Mouse (Mus musculus): ENCODE measurements around the gene Slc6a11. TPM values are rescaled to one million over a fixed set of nuclear protein-coding genes. Genes with fewer than 3 reads are reported as not detected.

The Slc6a11 gene
- polyA plus RNA-seq, 1 experiment = 0.30 TPM

- no peaks in the 10 kb centered on the region for H3K36me3 ChIP-seq (ENCODE audit: control insufficient read depth, insufficient read depth, low read length)
- H3K4me3 ChIP-seq (ENCODE audit: low read depth, low read length) = no peak overlapping the region
- H3K4me1 ChIP-seq (ENCODE audit: control insufficient read depth, insufficient read depth, insufficient read length, low read length) = peaks cover 3% of the 10 kb centered on the region; the same call in 1 of the 2 replicates
- TF ChIP-seq CTCF (IDR thresholded peaks at IDR 0.05; ENCODE audit: extremely low read depth, insufficient read length, insufficient replicate concordance, low read depth, low read length) = no peak
- TF ChIP-seq POLR2A (IDR thresholded peaks at IDR 0.05; ENCODE audit: low read depth, low read length) = no peak
- H3K27me3 ChIP-seq (ENCODE audit: control insufficient read depth, insufficient read depth, low read length) = no peaks in the 10 kb centered on the region
- no peak overlapping the region for H3K27ac ChIP-seq (ENCODE audit: insufficient read depth, low read depth, low read length)
- 21% methylated on average over 5 of the region's 5 CpGs for WGBS
Observed at GRCm38 (mm10) chr6:114264426-114264825, 133.4 kb downstream of the Slc6a11 start.

GRCm38 (mm10) chr6:114266273-114266672 lies 135.2 kb downstream of the Slc6a11 start:
- peaks cover 3% of the 10 kb centered on the region; the same call in 1 of the 2 replicates for H3K4me1 ChIP-seq (ENCODE audit: control insufficient read depth, insufficient read depth, insufficient read length, low read length)
- no peaks in the 10 kb centered on the region for H3K27me3 ChIP-seq (ENCODE audit: control insufficient read depth, insufficient read depth, low read length)
- TF ChIP-seq CTCF (IDR thresholded peaks at IDR 0.05; ENCODE audit: extremely low read depth, insufficient read length, insufficient replicate concordance, low read depth, low read length) (no peak), POLR2A (IDR thresholded peaks at IDR 0.05; ENCODE audit: low read depth, low read length) (no peak)
- no peak overlapping the region for H3K4me3 ChIP-seq (ENCODE audit: low read depth, low read length)
- no peaks in the 10 kb centered on the region for H3K36me3 ChIP-seq (ENCODE audit: control insufficient read depth, insufficient read depth, low read length)
- H3K27ac ChIP-seq (ENCODE audit: insufficient read depth, low read depth, low read length) = no peak overlapping the region

- Histone ChIP-seq H3K4me3 (ENCODE audit: low read depth, low read length) (no peak overlapping the region), H3K27me3 (ENCODE audit: control insufficient read depth, insufficient read depth, low read length) (no peaks in the 10 kb centered on the region), H3K36me3 (ENCODE audit: control insufficient read depth, insufficient read depth, low read length) (no peaks in the 10 kb centered on the region), H3K4me1 (ENCODE audit: control insufficient read depth, insufficient read depth, insufficient read length, low read length) (peaks cover 3% of the 10 kb centered on the region; the same call in 1 of the 2 replicates), H3K27ac (ENCODE audit: insufficient read depth, low read depth, low read length) (no peak overlapping the region)
- 48% methylated on average over 4 of the region's 4 CpGs for WGBS
- TF ChIP-seq POLR2A (IDR thresholded peaks at IDR 0.05; ENCODE audit: low read depth, low read length) (no peak), CTCF (IDR thresholded peaks at IDR 0.05; ENCODE audit: extremely low read depth, insufficient read length, insufficient replicate concordance, low read depth, low read length) (no peak)
Observed at GRCm38 (mm10) chr6:114267979-114268378, 136.9 kb downstream of the Slc6a11 start.

- H3K4me3 ChIP-seq (ENCODE audit: low read depth, low read length) = no peak overlapping the region
- WGBS = 75% methylated on average over 2 of the region's 2 CpGs
- no peak overlapping the region for H3K27ac ChIP-seq (ENCODE audit: insufficient read depth, low read depth, low read length)
- no peaks in the 10 kb centered on the region for H3K27me3 ChIP-seq (ENCODE audit: control insufficient read depth, insufficient read depth, low read length)
- H3K36me3 ChIP-seq (ENCODE audit: control insufficient read depth, insufficient read depth, low read length) = no peaks in the 10 kb centered on the region
- TF ChIP-seq POLR2A (IDR thresholded peaks at IDR 0.05; ENCODE audit: low read depth, low read length) (no peak), CTCF (IDR thresholded peaks at IDR 0.05; ENCODE audit: extremely low read depth, insufficient read length, insufficient replicate concordance, low read depth, low read length) (no peak)
- H3K4me1 ChIP-seq (ENCODE audit: control insufficient read depth, insufficient read depth, insufficient read length, low read length) = peaks cover 3% of the 10 kb centered on the region; the same call in 1 of the 2 replicates
Observed at GRCm38 (mm10) chr6:114269589-114269988, 138.5 kb downstream of the Slc6a11 start.

GRCm38 (mm10) chr6:114270799-114271198 lies 139.8 kb downstream of the Slc6a11 start:
- 41% methylated on average over 5 of the region's 5 CpGs for WGBS
- Histone ChIP-seq H3K4me1 (ENCODE audit: control insufficient read depth, insufficient read depth, insufficient read length, low read length) (no peaks in the 10 kb centered on the region), H3K27ac (ENCODE audit: insufficient read depth, low read depth, low read length) (no peak overlapping the region), H3K36me3 (ENCODE audit: control insufficient read depth, insufficient read depth, low read length) (no peaks in the 10 kb centered on the region), H3K4me3 (ENCODE audit: low read depth, low read length) (no peak overlapping the region), H3K27me3 (ENCODE audit: control insufficient read depth, insufficient read depth, low read length) (no peaks in the 10 kb centered on the region)
- no peak for TF ChIP-seq CTCF (IDR thresholded peaks at IDR 0.05; ENCODE audit: extremely low read depth, insufficient read length, insufficient replicate concordance, low read depth, low read length)
- TF ChIP-seq POLR2A (IDR thresholded peaks at IDR 0.05; ENCODE audit: low read depth, low read length) = no peak

DNA sequence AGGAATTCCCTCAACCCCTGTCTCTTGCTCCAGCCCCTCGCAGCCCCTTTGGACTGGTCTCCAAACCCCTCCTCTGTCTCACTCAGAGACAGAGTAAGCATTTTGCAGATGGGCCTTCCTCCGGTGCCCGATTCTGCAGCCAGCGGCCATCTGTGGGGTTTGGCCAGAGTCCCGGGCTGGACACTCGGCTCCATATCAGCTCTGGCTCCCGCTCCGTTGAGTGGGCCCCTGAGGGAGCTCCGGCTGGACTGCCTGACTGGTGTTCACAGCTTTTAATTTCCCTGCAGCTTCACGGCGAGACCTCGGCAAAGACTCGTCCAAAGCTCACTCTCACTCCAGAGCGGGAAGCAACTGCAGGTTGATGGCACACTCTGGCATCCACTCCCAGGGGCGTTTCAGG lies 141.2 kb downstream of the Slc6a11 start:
- Histone ChIP-seq H3K4me1 (ENCODE audit: control insufficient read depth, insufficient read depth, insufficient read length, low read length) (no peaks in the 10 kb centered on the region), H3K27ac (ENCODE audit: insufficient read depth, low read depth, low read length) (no peak overlapping the region), H3K4me3 (ENCODE audit: low read depth, low read length) (no peak overlapping the region), H3K36me3 (ENCODE audit: control insufficient read depth, insufficient read depth, low read length) (no peaks in the 10 kb centered on the region), H3K27me3 (ENCODE audit: control insufficient read depth, insufficient read depth, low read length) (no peaks in the 10 kb centered on the region)
- 70% methylated on average over 15 of the region's 15 CpGs for WGBS
- TF ChIP-seq POLR2A (IDR thresholded peaks at IDR 0.05; ENCODE audit: low read depth, low read length) = no peak

- Histone ChIP-seq H3K27ac (ENCODE audit: insufficient read depth, low read depth, low read length) (no peak overlapping the region), H3K36me3 (ENCODE audit: control insufficient read depth, insufficient read depth, low read length) (no peaks in the 10 kb centered on the region), H3K27me3 (ENCODE audit: control insufficient read depth, insufficient read depth, low read length) (no peaks in the 10 kb centered on the region), H3K4me1 (ENCODE audit: control insufficient read depth, insufficient read depth, insufficient read length, low read length) (no peaks in the 10 kb centered on the region), H3K4me3 (ENCODE audit: low read depth, low read length) (no peak overlapping the region)
- WGBS = 35% methylated on average over 14 of the region's 14 CpGs
- TF ChIP-seq CTCF (IDR thresholded peaks at IDR 0.05; ENCODE audit: extremely low read depth, insufficient read length, insufficient replicate concordance, low read depth, low read length) = no peak
- no peak for TF ChIP-seq POLR2A (IDR thresholded peaks at IDR 0.05; ENCODE audit: low read depth, low read length)
Observed at GRCm38 (mm10) chr6:114273997-114274728, 143.1 kb downstream of the Slc6a11 start.

All from small intestine, adult 2 months (tissue).